Mouse (Mus musculus) megakaryocyte, embryonic 14.5 days (primary cell): ENCODE results near the gene Tmigd1.

Source experiments
- FLI1 ChIP-seq: IDR thresholded peaks from 2 replicates; pipeline ENCODE4 v1.6.1; 2012; ENCODE audit warnings: low read length, inconsistent platforms, mixed read lengths
- GATA1 ChIP-seq: IDR thresholded peaks from 3 replicates; pipeline ENCODE4 v1.6.1; 2012; ENCODE audit warnings: mixed read lengths, low read length, inconsistent platforms, borderline replicate concordance

- TF ChIP-seq GATA1 (no peak), FLI1 (no peak)
Measured at GRCm38 (mm10) chr11:76874766-76875165, 27.2 kb upstream of the Tmigd1 start.
